Mouse (Mus musculus) ovary, postnatal 14 days (tissue): ENCODE results near the gene Tcf12.

Experiments
- DNase-seq: peaks from one replicate; pipeline ENCODE4 v3.0.0; 2022; ENCODE audit warnings: low spot score

Gene Tcf12

GRCm38 (mm10) chr9:71980579-71980978 lies 131.1 kb downstream of the Tcf12 start:
- DNase-seq = no peak

- DNase-seq = no peak
Observed at GRCm38 (mm10) chr9:71978886-71979285, 132.8 kb downstream of the Tcf12 start.

GRCm38 (mm10) chr9:71976034-71976433 lies 135.6 kb downstream of the Tcf12 start:
- DNase-seq = no peak

GRCm38 (mm10) chr9:71975141-71975540 lies 136.5 kb downstream of the Tcf12 start:
- no peak for DNase-seq

- no peak for DNase-seq
Observed at GRCm38 (mm10) chr9:71974541-71974959, 137.1 kb downstream of the Tcf12 start.

- DNase-seq = no peak
Observed at GRCm38 (mm10) chr9:71964039-71964438, 147.6 kb downstream of the Tcf12 start.

- DNase-seq = no peak
Observed at GRCm38 (mm10) chr9:71960026-71960396, 151.7 kb downstream of the Tcf12 start.

GRCm38 (mm10) chr9:71959259-71960025 lies 152.2 kb downstream of the Tcf12 start:
- DNase-seq = no peak

- no peak for DNase-seq
Observed at GRCm38 (mm10) chr9:71953217-71953616, 158.5 kb downstream of the Tcf12 start.

- DNase-seq = no peak
Observed at GRCm38 (mm10) chr9:71952621-71953076, 159.0 kb downstream of the Tcf12 start.

GRCm38 (mm10) chr9:71951926-71952325 lies 159.7 kb downstream of the Tcf12 start:
- no peak for DNase-seq

- no peak for DNase-seq
Observed at GRCm38 (mm10) chr9:71951341-71951740, 160.3 kb downstream of the Tcf12 start.

GRCm38 (mm10) chr9:71944801-71945200 lies 166.9 kb downstream of the Tcf12 start:
- DNase-seq = no peak

- DNase-seq = no peak
Observed at GRCm38 (mm10) chr9:71942424-71942823, 169.2 kb downstream of the Tcf12 start.

- DNase-seq = no peak
Observed at GRCm38 (mm10) chr9:71940016-71940415, 171.7 kb downstream of the Tcf12 start.

GRCm38 (mm10) chr9:71936199-71936598 lies 175.5 kb downstream of the Tcf12 start:
- DNase-seq = no peak

GRCm38 (mm10) chr9:71934833-71935232 lies 176.8 kb downstream of the Tcf12 start:
- DNase-seq = no peak

- no peak for DNase-seq
Observed at GRCm38 (mm10) chr9:71931965-71932364, 179.7 kb downstream of the Tcf12 start.

GRCm38 (mm10) chr9:71931358-71931715 lies 180.3 kb downstream of the Tcf12 start:
- DNase-seq = no peak

- no peak for DNase-seq
Observed at GRCm38 (mm10) chr9:71930431-71931357, 181.0 kb downstream of the Tcf12 start.

- DNase-seq = no peak
Observed at GRCm38 (mm10) chr9:71916662-71916953, 195.1 kb downstream of the Tcf12 start.

GRCm38 (mm10) chr9:71915871-71916661 lies 195.6 kb downstream of the Tcf12 start:
- DNase-seq = no peak
